Mouse (Mus musculus) midbrain, embryonic 14.5 days (tissue): ENCODE results near the gene Art2b. TPM values are rescaled to one million over a fixed set of nuclear protein-coding genes. Genes with fewer than 3 reads are reported as not detected.

Experiments used
- ATAC-seq: fragments of 200-750 bp; cut with Nextera tagmentation; 2 replicates; pipeline ENCODE4 v1.8.0; 2017; ENCODE audit warnings: moderate number of reproducible peaks, moderate library complexity; ENCODE audit not compliant: low FRiP score, low TSS enrichment
- DNase-seq: peaks from one replicate; pipeline ENCODE4 v3.0.0-alpha.2; 2015
- H3K27ac ChIP-seq: fragments of 300-500 bp; sonication (generic); replicated peaks from 2 replicates; pipeline ENCODE4 v1.5.1; 2014; ENCODE audit warnings: mild to moderate bottlenecking, low read depth, low read length, moderate library complexity
- H3K27me3 ChIP-seq: fragments of 300-500 bp; sonication (generic); 2 replicates; pipeline ENCODE4 v1.6.1; 2014; ENCODE audit warnings: low read length, control low read depth, mixed read lengths; ENCODE audit not compliant: control insufficient read depth, insufficient read depth
- H3K36me3 ChIP-seq: fragments of 300-500 bp; sonication (generic); 2 replicates; pipeline ENCODE4 v1.6.1; 2014; ENCODE audit warnings: low read length, control low read depth; ENCODE audit not compliant: control insufficient read depth, insufficient read depth
- H3K4me1 ChIP-seq: fragments of 300-500 bp; sonication (generic); 2 replicates; pipeline ENCODE4 v1.6.1; 2014; ENCODE audit warnings: mild to moderate bottlenecking, antibody characterized with exemption, low read length, control low read depth; ENCODE audit not compliant: control insufficient read depth, insufficient read depth
- H3K4me2 ChIP-seq: fragments of 300-500 bp; sonication (generic); 2 replicates; pipeline ENCODE4 v1.6.1; 2014; ENCODE audit warnings: mild to moderate bottlenecking, low read length, moderate library complexity
- H3K4me3 ChIP-seq: fragments of 300-500 bp; sonication (generic); replicated peaks from 2 replicates; pipeline ENCODE4 v1.5.1; 2014; ENCODE audit warnings: low read depth, low read length
- H3K9ac ChIP-seq: fragments of 300-500 bp; sonication (generic); replicated peaks from 2 replicates; pipeline ENCODE4 v1.6.1; 2014; ENCODE audit warnings: mild to moderate bottlenecking, low read length, moderate library complexity
- H3K9me3 ChIP-seq: fragments of 300-500 bp; sonication (generic); 2 replicates; pipeline ENCODE4 v1.6.1; 2016; ENCODE audit warnings: low read length, control low read depth, mixed read lengths; ENCODE audit not compliant: control insufficient read depth
- WGBS: fragments of 180-500 bp; shearing (Covaris S2); extraction: QIAGEN DNeasy Blood & Tissue Kit; methylation state at CpG from one replicate; pipeline ENCODE4 v1.1.7; 2014; 5-methylcytosine and 5-hydroxymethylcytosine counted together
- polyA plus RNA-seq: library from polyadenylated mRNA; unstranded; fragments of >200 nt; fragmentation: Nextera tagmentation; extraction: Ambion mirVana; gene quantifications from 2 replicates; pipeline ENCODE4 v1.2.1, GENCODE M21; 2014

Gene Art2b
- polyA plus RNA-seq, 1 experiment from 2014 or later = not detected

- Histone ChIP-seq H3K4me2 (no peak overlapping the region), H3K9me3 (no peaks in the 10 kb centered on the region), H3K27me3 (no peaks in the 10 kb centered on the region), H3K27ac (no peak overlapping the region), H3K4me3 (no peak overlapping the region), H3K9ac (no peak overlapping the region), H3K4me1 (no peaks in the 10 kb centered on the region), H3K36me3 (no peaks in the 10 kb centered on the region)
- no peak for DNase-seq
- ATAC-seq = no peak
- WGBS = 93% methylated on average over 1 of the region's 1 CpGs
Measured at GRCm38 (mm10) chr7:101551530-101551929, 33.9 kb downstream of the Art2b start.

- Histone ChIP-seq H3K4me2 (no peak overlapping the region), H3K36me3 (no peaks in the 10 kb centered on the region), H3K27ac (no peak overlapping the region), H3K9ac (no peak overlapping the region), H3K27me3 (no peaks in the 10 kb centered on the region), H3K4me3 (no peak overlapping the region), H3K9me3 (no peaks in the 10 kb centered on the region), H3K4me1 (no peaks in the 10 kb centered on the region)
- WGBS = 80% methylated on average over 7 of the region's 7 CpGs
- ATAC-seq (no peak), DNase-seq (no peak)
Measured at GRCm38 (mm10) chr7:101550686-101551485, 34.5 kb downstream of the Art2b start.

GRCm38 (mm10) chr7:101549266-101549665 lies 36.1 kb downstream of the Art2b start:
- H3K36me3 ChIP-seq = no peaks in the 10 kb centered on the region
- H3K27me3 ChIP-seq = no peaks in the 10 kb centered on the region
- no peak overlapping the region for H3K27ac ChIP-seq
- DNase-seq = no peak
- 80% methylated on average over 3 of the region's 3 CpGs for WGBS
- no peak overlapping the region for H3K4me2 ChIP-seq
- H3K4me3 ChIP-seq = no peak overlapping the region
- H3K9ac ChIP-seq = no peak overlapping the region
- no peak for ATAC-seq
- H3K9me3 ChIP-seq = no peaks in the 10 kb centered on the region
- no peaks in the 10 kb centered on the region for H3K4me1 ChIP-seq

- H3K4me2 ChIP-seq = no peak overlapping the region
- no peak overlapping the region for H3K27ac ChIP-seq
- no peak overlapping the region for H3K9ac ChIP-seq
- no peak for ATAC-seq
- H3K4me1 ChIP-seq = no peaks in the 10 kb centered on the region
- no peak for DNase-seq
- no peaks in the 10 kb centered on the region for H3K27me3 ChIP-seq
- H3K9me3 ChIP-seq = no peaks in the 10 kb centered on the region
- WGBS = 80% methylated on average over 3 of the region's 3 CpGs
- no peaks in the 10 kb centered on the region for H3K36me3 ChIP-seq
- H3K4me3 ChIP-seq = no peak overlapping the region
Measured at GRCm38 (mm10) chr7:101547651-101548050, 37.7 kb downstream of the Art2b start.

GRCm38 (mm10) chr7:101541734-101542133 lies 43.7 kb downstream of the Art2b start:
- H3K27ac ChIP-seq = no peak overlapping the region

GRCm38 (mm10) chr7:101541132-101541531 lies 44.3 kb downstream of the Art2b start:
- H3K4me3 ChIP-seq = no peak overlapping the region
- H3K27ac ChIP-seq = no peak overlapping the region
- H3K9ac ChIP-seq = no peak overlapping the region
- no peaks in the 10 kb centered on the region for H3K27me3 ChIP-seq
- peak; percentile 94 for DNase-seq
- 4% methylated on average over 11 of the region's 11 CpGs for WGBS
- no peaks in the 10 kb centered on the region for H3K36me3 ChIP-seq
- H3K4me2 ChIP-seq = no peak overlapping the region
- ATAC-seq = no peak
- H3K9me3 ChIP-seq = no peaks in the 10 kb centered on the region
- peaks cover 4% of the 10 kb centered on the region; the same call in 1 of the 2 replicates for H3K4me1 ChIP-seq

More at GRCm38 (mm10) chr7:101541734-101542133, 43.7 kb downstream of the Art2b start:
- Histone ChIP-seq H3K36me3 (no peaks in the 10 kb centered on the region), H3K4me1 (peaks cover 4% of the 10 kb centered on the region; the same call in 1 of the 2 replicates), H3K9me3 (no peaks in the 10 kb centered on the region), H3K9ac (no peak overlapping the region), H3K4me2 (no peak overlapping the region), H3K4me3 (no peak overlapping the region), H3K27me3 (no peaks in the 10 kb centered on the region)
- ATAC-seq (no peak), DNase-seq (no peak)
- WGBS = 72% methylated on average over 10 of the region's 10 CpGs

- Histone ChIP-seq H3K27ac (no peak overlapping the region), H3K27me3 (no peaks in the 10 kb centered on the region), H3K4me2 (no peak overlapping the region), H3K9ac (no peak overlapping the region), H3K4me1 (peaks cover 4% of the 10 kb centered on the region; the same call in 1 of the 2 replicates), H3K4me3 (no peak overlapping the region), H3K9me3 (no peaks in the 10 kb centered on the region), H3K36me3 (no peaks in the 10 kb centered on the region)
- ATAC-seq (no peak), DNase-seq (peak; percentile 31)
- 77% methylated on average over 5 of the region's 5 CpGs for WGBS
Measured at GRCm38 (mm10) chr7:101540684-101541083, 44.7 kb downstream of the Art2b start.

- peaks cover 7% of the 10 kb centered on the region; the same call in 1 of the 2 replicates for H3K4me1 ChIP-seq
- no peak for DNase-seq
Measured at GRCm38 (mm10) chr7:101539774-101540173, 45.6 kb downstream of the Art2b start.

More at GRCm38 (mm10) chr7:101539774-101540173, 45.6 kb downstream of the Art2b start:
- Histone ChIP-seq H3K36me3 (no peaks in the 10 kb centered on the region), H3K27ac (no peak overlapping the region), H3K4me2 (no peak overlapping the region), H3K4me3 (no peak overlapping the region), H3K9me3 (no peaks in the 10 kb centered on the region), H3K27me3 (no peaks in the 10 kb centered on the region), H3K9ac (no peak overlapping the region)
- ATAC-seq = no peak
- 41% methylated on average over 9 of the region's 9 CpGs for WGBS
